ENCODE assay signal across 8 mouse cellular contexts in genomic region chr2:132485454-132485853, GRCm38 (mm10).
A peak's percentile ranks its signal among the peaks of the same experiment; 100 is the strongest.
DNase-seq lines count a peak whose midpoint lies in the region; ATAC-seq and TF ChIP-seq lines count a peak whose summit lies in the region.

No protein-coding gene starts in this region.

- no peaks in the 10 kb centered on the region for H3K36me3 ChIP-seq in forebrain, embryonic 10.5 days (replicated peaks)
- no peaks in the 10 kb centered on the region for H3K36me3 ChIP-seq in forebrain, embryonic 13.5 days (ENCODE audit: poor library complexity, severe bottlenecking)
- H3K36me3 ChIP-seq in E14TG2a.4 (ENCODE audit: insufficient read depth, low read length), result no peaks in the 10 kb centered on the region
- no peaks in the 10 kb centered on the region for H3K36me3 ChIP-seq in forebrain, embryonic 16.5 days (ENCODE audit: control insufficient read depth, insufficient read depth)
- no peaks in the 10 kb centered on the region for H3K36me3 ChIP-seq in kidney, postnatal 0 days (ENCODE audit: insufficient read depth, low read length)
- no peaks in the 10 kb centered on the region for H3K36me3 ChIP-seq in liver, postnatal 0 days (replicated peaks; ENCODE audit: insufficient read depth, low read length)

- H3K9ac ChIP-seq in forebrain, embryonic 13.5 days, result no peak overlapping the region
- H3K9ac ChIP-seq in forebrain, embryonic 16.5 days (replicated peaks; ENCODE audit: low read depth, low read length), result no peak overlapping the region
- no peak overlapping the region for H3K9ac ChIP-seq in kidney, postnatal 0 days (ENCODE audit: low read depth, low read length)
- H3K9ac ChIP-seq in liver, postnatal 0 days (replicated peaks), result no peak overlapping the region

- no peak for TF ChIP-seq EP300 in liver, postnatal 0 days (IDR thresholded peaks at IDR 0.05; ENCODE audit: low read depth)

- 0% methylated on average over 1 of the region's 1 CpGs for WGBS in forebrain, embryonic 10.5 days
- WGBS in forebrain, embryonic 13.5 days, result 0% methylated on average over 1 of the region's 1 CpGs
- 0% methylated on average over 1 of the region's 1 CpGs for WGBS in forebrain, embryonic 16.5 days
- 0% methylated on average over 1 of the region's 1 CpGs for WGBS in kidney, postnatal 0 days
- WGBS in liver, postnatal 0 days (ENCODE audit: insufficient replicate concordance), result 0% methylated on average over 1 of the region's 1 CpGs

- TF ChIP-seq CTCF in E14TG2a.4 (conservative IDR thresholded peaks at IDR 0.05; ENCODE audit: low read length), result peak; percentile 58
- peak; percentile 93 for TF ChIP-seq CTCF in kidney, postnatal 0 days (IDR thresholded peaks at IDR 0.05; ENCODE audit: low read depth)
- peak; percentile 88 for TF ChIP-seq CTCF in liver, postnatal 0 days (IDR thresholded peaks at IDR 0.05; ENCODE audit: low read depth)

- peak; percentile 39 for DNase-seq in forebrain, embryonic 10.5 days (ENCODE audit: extremely low spot score, low spot score)
- peak; percentile 83 for DNase-seq in kidney, postnatal 0 days (ENCODE audit: low spot score)
- peak; percentile 51 for DNase-seq in liver, postnatal 0 days
- peak; percentile 61 for DNase-seq in right cerebral cortex, adult 18-20 months

- H3K4me1 ChIP-seq in forebrain, embryonic 10.5 days, result no peaks in the 10 kb centered on the region
- no peaks in the 10 kb centered on the region for H3K4me1 ChIP-seq in forebrain, embryonic 13.5 days
- no peaks in the 10 kb centered on the region for H3K4me1 ChIP-seq in E14TG2a.4 (replicated peaks; ENCODE audit: low read depth, low read length)
- H3K4me1 ChIP-seq in forebrain, embryonic 16.5 days (replicated peaks; ENCODE audit: control insufficient read depth, insufficient read depth, low read length), result no peaks in the 10 kb centered on the region
- H3K4me1 ChIP-seq in kidney, postnatal 0 days (replicated peaks; ENCODE audit: insufficient read depth, low read length), result no peaks in the 10 kb centered on the region
- no peaks in the 10 kb centered on the region for H3K4me1 ChIP-seq in liver, postnatal 0 days (ENCODE audit: insufficient read depth)

- no peaks in the 10 kb centered on the region for H3K9me3 ChIP-seq in forebrain, embryonic 10.5 days
- H3K9me3 ChIP-seq in forebrain, embryonic 13.5 days (replicated peaks), result no peaks in the 10 kb centered on the region
- H3K9me3 ChIP-seq in E14TG2a.4 (ENCODE audit: low read length), result peaks cover 7% of the 10 kb centered on the region
- H3K9me3 ChIP-seq in forebrain, embryonic 16.5 days (ENCODE audit: control insufficient read depth, low read length), result no peaks in the 10 kb centered on the region
- H3K9me3 ChIP-seq in kidney, postnatal 0 days (replicated peaks; ENCODE audit: low read length), result no peaks in the 10 kb centered on the region
- no peaks in the 10 kb centered on the region for H3K9me3 ChIP-seq in liver, postnatal 0 days (ENCODE audit: low read length)

- ATAC-seq in forebrain, embryonic 13.5 days, result no peak
- peak; percentile 76 for ATAC-seq in cerebellum, adult (ENCODE audit: insufficient number of reproducible peaks, low FRiP score, low TSS enrichment)
- peak; percentile 75; the same call in 1 of the 2 replicates for ATAC-seq in forebrain, embryonic 16.5 days
- no peak for ATAC-seq in kidney, postnatal 0 days (replicated peaks; ENCODE audit: low FRiP score, low read depth)
- no peak for ATAC-seq in liver, postnatal 0 days

- no peak overlapping the region for H3K27ac ChIP-seq in forebrain, embryonic 10.5 days
- H3K27ac ChIP-seq in forebrain, embryonic 13.5 days, result no peak overlapping the region
- H3K27ac ChIP-seq in forebrain, embryonic 16.5 days (ENCODE audit: low read length), result no peak overlapping the region
- H3K27ac ChIP-seq in kidney, postnatal 0 days, result no peak overlapping the region
- no peak overlapping the region for H3K27ac ChIP-seq in liver, postnatal 0 days (ENCODE audit: low read depth)

- 0 out of 2 replicates have a peak, but pooled peaks cover 4% of the 10 kb centered on the region for H3K27me3 ChIP-seq in forebrain, embryonic 10.5 days (ENCODE audit: poor library complexity, severe bottlenecking)
- H3K27me3 ChIP-seq in forebrain, embryonic 13.5 days, result no peaks in the 10 kb centered on the region
- 0 out of 2 replicates have a peak, but pooled peaks cover 3% of the 10 kb centered on the region for H3K27me3 ChIP-seq in E14TG2a.4 (ENCODE audit: insufficient read depth, low read length)
- H3K27me3 ChIP-seq in forebrain, embryonic 16.5 days (replicated peaks; ENCODE audit: control insufficient read depth, insufficient read depth, low read length), result no peaks in the 10 kb centered on the region
- no peaks in the 10 kb centered on the region for H3K27me3 ChIP-seq in kidney, postnatal 0 days (ENCODE audit: insufficient read depth, low read length)
- no peaks in the 10 kb centered on the region for H3K27me3 ChIP-seq in liver, postnatal 0 days (ENCODE audit: insufficient read depth, low read length)

- no peak overlapping the region for H3K4me2 ChIP-seq in forebrain, embryonic 13.5 days
- H3K4me2 ChIP-seq in forebrain, embryonic 16.5 days (ENCODE audit: low read length), result no peak overlapping the region
- H3K4me2 ChIP-seq in kidney, postnatal 0 days (ENCODE audit: low read length), result no peak overlapping the region
- no peak overlapping the region for H3K4me2 ChIP-seq in liver, postnatal 0 days (ENCODE audit: low read depth, low read length)

- H3K4me3 ChIP-seq in forebrain, embryonic 10.5 days, result no peak overlapping the region
- H3K4me3 ChIP-seq in forebrain, embryonic 13.5 days, result no peak overlapping the region
- H3K4me3 ChIP-seq in E14TG2a.4 (replicated peaks; ENCODE audit: low read length), result no peak overlapping the region
- no peak overlapping the region for H3K4me3 ChIP-seq in forebrain, embryonic 16.5 days (replicated peaks; ENCODE audit: low read length)
- H3K4me3 ChIP-seq in kidney, postnatal 0 days (replicated peaks; ENCODE audit: low read depth, low read length), result no peak overlapping the region
- no peak overlapping the region for H3K4me3 ChIP-seq in liver, postnatal 0 days (ENCODE audit: low read depth, low read length)

Comparison
In these comparisons a context has a peak if more than half of its experiments do, and no peak if none do; other contexts are left out.
1. ATAC-seq: peak in cerebellum, adult (single experiment) and forebrain, embryonic 16.5 days (single experiment); none in forebrain, embryonic 13.5 days (single experiment), kidney, postnatal 0 days (single experiment) and liver, postnatal 0 days (single experiment).
2. Peak in every context shown above with its lines, with median percentiles within 50 percentile points of each other: DNase-seq and CTCF ChIP-seq.